Mouse (Mus musculus) frontal cortex, postnatal 10 days (tissue): Measurements from ENCODE around the gene Prr36.
A peak's percentile ranks its signal among the peaks of the same experiment; 100 is the strongest.

ENCODE experiments used
- DNase-seq, 2 experiments: peaks; one replicate each; pipeline ENCODE4 v3.0.0; 2022; ENCODE audit warnings: low spot score in 2 of 2, mixed read lengths in 1 of 2

Gene Prr36

GRCm38 (mm10) chr8:4205246-4206123, 11.8 kb downstream of the Prr36 start:
- DNase-seq = no peak

- DNase-seq = no peak
These were observed 15.9 kb downstream of the Prr36 start for GRCm38 (mm10) chr8:4201321-4201720.

- no peak for DNase-seq
These were observed 23.7 kb downstream of the Prr36 start for GRCm38 (mm10) chr8:4193588-4193894.

GRCm38 (mm10) chr8:4192807-4193587, 24.3 kb downstream of the Prr36 start:
- peak; percentile 81 to 89 for DNase-seq

- DNase-seq = no peak
These were observed 25.0 kb downstream of the Prr36 start for GRCm38 (mm10) chr8:4192305-4192704.

GRCm38 (mm10) chr8:4189031-4189722, 28.1 kb downstream of the Prr36 start:
- no peak for DNase-seq

GRCm38 (mm10) chr8:4188605-4189004, 28.7 kb downstream of the Prr36 start:
- no peak for DNase-seq

- no peak for DNase-seq
These were observed 31.1 kb downstream of the Prr36 start for GRCm38 (mm10) chr8:4186151-4186550.

- no peak for DNase-seq
These were observed 33.9 kb downstream of the Prr36 start for GRCm38 (mm10) chr8:4183409-4183808.

GRCm38 (mm10) chr8:4174018-4174417, 43.2 kb downstream of the Prr36 start:
- DNase-seq = no peak

GRCm38 (mm10) chr8:4172486-4172885, 44.8 kb downstream of the Prr36 start:
- no peak for DNase-seq

GRCm38 (mm10) chr8:4167918-4168317, 49.3 kb downstream of the Prr36 start:
- DNase-seq = no peak

- DNase-seq = no peak
These were observed 50.3 kb downstream of the Prr36 start for GRCm38 (mm10) chr8:4166881-4167525.

GRCm38 (mm10) chr8:4165852-4166751, 51.2 kb downstream of the Prr36 start, which contains the start of gene Evi5l:
Gene Evi5l, plus strand, starts transcription at chr8:4166567.
- peak; percentile 98 to 100 for DNase-seq

- no peak for DNase-seq
These were observed 51.9 kb downstream of the Prr36 start for GRCm38 (mm10) chr8:4165176-4165851.

GRCm38 (mm10) chr8:4162786-4163185, 54.5 kb downstream of the Prr36 start:
- DNase-seq = no peak
